22 mouse cellular contexts compared by ENCODE assay signal in the genomic region with DNA sequence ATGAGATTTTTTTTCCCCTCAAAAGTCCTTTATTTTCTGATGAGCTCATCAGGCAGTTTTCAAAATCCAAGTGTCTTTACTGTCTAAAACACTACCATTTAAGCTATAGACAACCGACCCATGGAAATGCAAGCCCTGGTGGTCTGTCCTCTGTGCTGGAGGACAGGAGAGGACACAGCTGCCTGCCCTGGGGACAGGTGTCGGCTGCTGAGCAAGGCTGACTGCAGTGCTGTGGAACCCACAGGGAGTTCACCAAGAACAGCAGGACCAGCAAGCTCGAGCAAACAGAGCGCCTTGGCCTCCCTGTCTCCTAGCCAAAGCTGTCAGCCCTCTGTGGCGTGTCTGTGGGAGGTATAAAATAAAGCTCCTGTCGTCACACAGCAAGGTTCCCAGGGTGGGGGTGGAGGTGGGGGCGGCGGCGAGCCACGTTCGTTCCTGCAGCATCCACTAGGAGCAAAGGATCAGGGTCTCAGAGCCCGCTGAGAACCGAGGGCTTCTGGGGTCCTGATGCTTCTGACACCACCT. TPM values are rescaled to one million over a fixed set of nuclear protein-coding genes. Genes with fewer than 3 reads are reported as not detected.
DNase-seq lines count a peak whose midpoint lies in the region; TF ChIP-seq lines count a peak whose summit lies in the region.
"Had no signal": no experiment of that assay in that cellular context is flagged by ENCODE, and none has a peak within 500 bp of the region (broad histone marks: within the 10 kb centered on the region; RNA-seq: fewer than 3 reads in every experiment).

No protein-coding gene starts in this region.

- peak; percentile 9 for TF ChIP-seq CTCF in left cerebral cortex, adult 2 months (IDR thresholded peaks at IDR 0.05)

- peak overlapping the region; percentile 76 for H3K27ac ChIP-seq in left cerebral cortex, adult 2 months
- H3K27ac ChIP-seq: heart, embryonic 10.5 days; heart, embryonic 15.5 days; limb, embryonic 12.5 days; lung, embryonic 15.5 days; midbrain, embryonic 10.5 days; midbrain, embryonic 15.5 days had no signal

- H3K4me3 ChIP-seq in left cerebral cortex, adult 2 months, result no peak overlapping the region
- H3K4me3 ChIP-seq: erythroblast, embryonic 14.5 days; heart, embryonic 10.5 days; heart, embryonic 15.5 days; limb, embryonic 12.5 days; lung, embryonic 15.5 days; midbrain, embryonic 10.5 days; midbrain, embryonic 15.5 days had no signal

- DNase-seq in adrenal gland, adult 2 months, result peak; percentile 17
- DNase-seq in adrenal gland, adult (ENCODE audit: inconsistent age in 2 of 2, low spot score in 1 of 2), result no peak
- peak; percentile 43 to 44 for DNase-seq in left cerebral cortex, adult 2 months (ENCODE audit: extremely low spot score in 1 of 2, low spot score in 2 of 2)
- no peak for DNase-seq in left cerebral cortex, postnatal 4 days
- DNase-seq in brain, adult 2 months (ENCODE audit: low read depth, low spot score), result peak; percentile 76
- DNase-seq in right cerebral cortex, postnatal 25 days, result peak; percentile 45
- DNase-seq in thymus, adult 18-20 months, result no peak
- DNase-seq: adrenal gland, postnatal 14 days; cerebellum, adult 11-12 months; cerebellum, adult 9-11 months; gastrocnemius, postnatal 10 days; kidney, postnatal 14 days; thymus, postnatal 14 days had no signal

- intact Hi-C loops in left cerebral cortex, adult 2 months (cut with DNase I), result no loop called here
- intact Hi-C loops in left cerebral cortex, postnatal 4 days (cut with DNase I), result no loop called here

RNA-seq across cellular contexts. Expression of gene Ypel1, which starts 17.2 kb away (rescaled TPM):
- total RNA-seq in adrenal gland, adult 2 months (2021), result 1 to 10 TPM; 6.6 TPM
- polyA plus RNA-seq in adrenal gland, adult 2 months (2012; rRNA removed), result 8.3 and 10.0 TPM in 2 replicates
- total RNA-seq in left cerebral cortex, adult 2 months (2021), result 10 to 100 TPM; 36.4 to 40.6 TPM
- 100 to 1,000 TPM; 102 to 114 TPM for total RNA-seq in left cerebral cortex, postnatal 4 days (2021)

RNA-seq across cellular contexts. Expression of gene Ppil2, which starts 24.3 kb away (rescaled TPM):
- total RNA-seq in adrenal gland, adult 2 months (2021), result 10 to 100 TPM; 80.3 to 98.6 TPM
- polyA plus RNA-seq in adrenal gland, adult 2 months (2012; rRNA removed), result 75.6 and 87.1 TPM in 2 replicates
- total RNA-seq in left cerebral cortex, adult 2 months (2021), result 10 to 100 TPM; 85.3 to 89.8 TPM
- 10 to 100 TPM; 88.3 to 91.9 TPM for total RNA-seq in left cerebral cortex, postnatal 4 days (2021)

RNA-seq across cellular contexts. Expression of gene 2610318N02Rik, which starts 38.2 kb away (rescaled TPM):
- 1 to 10 TPM; 1.2 to 1.9 TPM for total RNA-seq in adrenal gland, adult 2 months (2021)
- polyA plus RNA-seq in adrenal gland, adult 2 months (2012; rRNA removed), result 0.30 and 0.75 TPM in 2 replicates
- 1 to 10 TPM; 1.1 to 2.5 TPM for total RNA-seq in left cerebral cortex, adult 2 months (2021)
- total RNA-seq in left cerebral cortex, postnatal 4 days (2021), result 1 to 10 TPM; 4.8 to 6.1 TPM
- total RNA-seq: heart, postnatal 25 days; neutrophil, adult 5-6 weeks had no signal

RNA-seq across cellular contexts. Expression of gene Sdf2l1, which starts 45.5 kb away (rescaled TPM):
- 10 to 100 TPM; 33.2 to 42.4 TPM for total RNA-seq in adrenal gland, adult 2 months (2021)
- polyA plus RNA-seq in adrenal gland, adult 2 months (2012; rRNA removed), result 45.0 and 64.6 TPM in 2 replicates
- total RNA-seq in left cerebral cortex, adult 2 months (2021), result 10 to 100 TPM; 20.2 to 25.2 TPM
- 10 to 100 TPM; 10.8 to 12.6 TPM for total RNA-seq in left cerebral cortex, postnatal 4 days (2021)

RNA-seq across cellular contexts. Expression of gene Ydjc, which starts 57.7 kb away (rescaled TPM):
- total RNA-seq in adrenal gland, adult 2 months (2021), result 1 to 10 TPM; 4.9 to 6.5 TPM
- 28.2 and 39.2 TPM in 2 replicates for polyA plus RNA-seq in adrenal gland, adult 2 months (2012; rRNA removed)
- total RNA-seq in left cerebral cortex, adult 2 months (2021), result 10 to 100 TPM; 24.0 to 25.4 TPM
- 10 to 100 TPM; 71.3 to 74.5 TPM for total RNA-seq in left cerebral cortex, postnatal 4 days (2021)

Comparison
In these comparisons a context has a peak if more than half of its experiments do, and no peak if none do; other contexts are left out.
1. DNase-seq: peak in adrenal gland, adult 2 months (single experiment), left cerebral cortex, adult 2 months (2 of 2), brain, adult 2 months (single experiment) and right cerebral cortex, postnatal 25 days (single experiment); none in adrenal gland, adult (0 of 2), left cerebral cortex, postnatal 4 days (single experiment) and thymus, adult 18-20 months (0 of 2).
2. RNA of gene Ypel1, which starts 17.2 kb away (total RNA-seq): 102 to 114 TPM in left cerebral cortex, postnatal 4 days and 36.4 to 40.6 TPM in left cerebral cortex, adult 2 months; 6.6 TPM in adrenal gland, adult 2 months; every median in the first group is over 4 times any median in the second.